Mouse (Mus musculus) neural tube, embryonic 11.5 days (tissue): Measurements from ENCODE around the gene Uvrag. TPM values are rescaled to one million over a fixed set of nuclear protein-coding genes. Genes with fewer than 3 reads are reported as not detected.
A peak's percentile ranks its signal among the peaks of the same experiment; 100 is the strongest.

Experiments used
- ATAC-seq: fragments of 200-750 bp; cut with Nextera tagmentation; 2 replicates; pipeline ENCODE4 v1.8.0; 2017; ENCODE audit warnings: moderate number of reproducible peaks, mild to moderate bottlenecking, moderate TSS enrichment, moderate library complexity; ENCODE audit not compliant: insufficient read depth, low FRiP score, low TSS enrichment
- DNase-seq: peaks from one replicate; pipeline ENCODE4 v3.0.0-alpha.2; 2015; ENCODE audit warnings: low spot score
- H3K27ac ChIP-seq: fragments of 300-500 bp; sonication (generic); 2 replicates; pipeline ENCODE4 v1.5.1; 2014; ENCODE audit warnings: low read depth, mild to moderate bottlenecking, low read length
- H3K27me3 ChIP-seq: fragments of 300-500 bp; sonication (generic); 2 replicates; pipeline ENCODE4 v1.6.1; 2014; ENCODE audit warnings: mild to moderate bottlenecking, low read length, mixed read lengths; ENCODE audit not compliant: control insufficient read depth, insufficient read depth
- H3K36me3 ChIP-seq: fragments of 300-500 bp; sonication (generic); 2 replicates; pipeline ENCODE4 v1.6.1; 2014; ENCODE audit warnings: mild to moderate bottlenecking, low read length, moderate library complexity, mixed read lengths; ENCODE audit not compliant: control insufficient read depth, insufficient read depth
- H3K4me1 ChIP-seq: fragments of 300-500 bp; sonication (generic); 2 replicates; pipeline ENCODE4 v1.6.1; 2014; ENCODE audit warnings: low read length, mixed read lengths; ENCODE audit not compliant: control insufficient read depth, insufficient read depth
- H3K4me2 ChIP-seq: fragments of 300-500 bp; sonication (generic); 2 replicates; pipeline ENCODE4 v1.6.1; 2014; ENCODE audit warnings: low read depth, mild to moderate bottlenecking, moderate library complexity
- H3K4me3 ChIP-seq: fragments of 300-500 bp; sonication (generic); 2 replicates; pipeline ENCODE4 v1.5.1; 2014; ENCODE audit warnings: low read depth, low read length
- H3K9ac ChIP-seq: fragments of 300-500 bp; sonication (generic); 2 replicates; pipeline ENCODE4 v1.6.1; 2014; ENCODE audit warnings: mild to moderate bottlenecking, low read length
- H3K9me3 ChIP-seq: fragments of 300-500 bp; sonication (generic); 2 replicates; pipeline ENCODE4 v1.6.1; 2016; ENCODE audit warnings: low read length; ENCODE audit not compliant: control insufficient read depth
- WGBS: fragments of 180-500 bp; shearing (Covaris S2); extraction: QIAGEN DNeasy Blood & Tissue Kit; methylation state at CpG from one replicate; pipeline ENCODE4 v1.1.7; 2014; 5-methylcytosine and 5-hydroxymethylcytosine counted together
- polyA plus RNA-seq: library from polyadenylated mRNA; unstranded; fragments of >200 nt; fragmentation: Nextera tagmentation; extraction: Ambion mirVana; gene quantifications from 2 replicates; pipeline ENCODE4 v1.2.1, GENCODE M21; 2014

Gene Uvrag
- polyA plus RNA-seq, 1 experiment from 2014 or later: 12.0 TPM

- WGBS: 42% methylated on average over 5 of the region's 5 CpGs
- Histone ChIP-seq H3K4me2 (no peak overlapping the region), H3K4me3 (no peak overlapping the region), H3K27me3 (no peaks in the 10 kb centered on the region), H3K4me1 (peaks cover 2% of the 10 kb centered on the region; the same call in 1 of the 2 replicates), H3K27ac (no peak overlapping the region), H3K9me3 (no peaks in the 10 kb centered on the region), H3K36me3 (no peaks in the 10 kb centered on the region), H3K9ac (no peak overlapping the region)
- no peak for DNase-seq
- ATAC-seq: no peak
Measured at GRCm38 (mm10) chr7:98903884-98904283, 237.1 kb downstream of the Uvrag start.

GRCm38 (mm10) chr7:98901120-98901519, 239.8 kb downstream of the Uvrag start:
- Histone ChIP-seq H3K9me3 (no peaks in the 10 kb centered on the region), H3K4me2 (no peak overlapping the region), H3K27ac (no peak overlapping the region), H3K27me3 (no peaks in the 10 kb centered on the region), H3K4me3 (no peak overlapping the region), H3K9ac (no peak overlapping the region), H3K36me3 (no peaks in the 10 kb centered on the region), H3K4me1 (peaks cover 2% of the 10 kb centered on the region; the same call in 1 of the 2 replicates)
- ATAC-seq: no peak
- 93% methylated on average over 1 of the region's 1 CpGs for WGBS
- no peak for DNase-seq

GRCm38 (mm10) chr7:98899815-98900214, 241.1 kb downstream of the Uvrag start:
- no peaks in the 10 kb centered on the region for H3K9me3 ChIP-seq
- 70% methylated on average over 4 of the region's 4 CpGs for WGBS
- H3K27me3 ChIP-seq: no peaks in the 10 kb centered on the region
- no peak overlapping the region for H3K4me2 ChIP-seq
- no peaks in the 10 kb centered on the region for H3K36me3 ChIP-seq
- peaks cover 5% of the 10 kb centered on the region; the same call in 1 of the 2 replicates for H3K4me1 ChIP-seq
- no peak overlapping the region for H3K4me3 ChIP-seq
- H3K9ac ChIP-seq: no peak overlapping the region
- DNase-seq: no peak
- H3K27ac ChIP-seq: no peak overlapping the region
- no peak for ATAC-seq

- Histone ChIP-seq H3K4me2 (no peak overlapping the region), H3K9me3 (no peaks in the 10 kb centered on the region), H3K27ac (no peak overlapping the region), H3K4me3 (no peak overlapping the region), H3K27me3 (no peaks in the 10 kb centered on the region), H3K4me1 (0 out of 2 replicates have a peak, but pooled peaks cover 3% of the 10 kb centered on the region), H3K36me3 (no peaks in the 10 kb centered on the region), H3K9ac (no peak overlapping the region)
- DNase-seq: no peak
- no peak for ATAC-seq
- 90% methylated on average over 8 of the region's 8 CpGs for WGBS
Measured at GRCm38 (mm10) chr7:98897323-98897722, 243.6 kb downstream of the Uvrag start.

GRCm38 (mm10) chr7:98895501-98896095, 245.3 kb downstream of the Uvrag start:
- Histone ChIP-seq H3K4me1 (peaks cover 3% of the 10 kb centered on the region; the same call in 1 of the 2 replicates), H3K9me3 (no peaks in the 10 kb centered on the region), H3K27me3 (no peaks in the 10 kb centered on the region), H3K27ac (no peak overlapping the region), H3K9ac (no peak overlapping the region), H3K36me3 (no peaks in the 10 kb centered on the region), H3K4me3 (no peak overlapping the region), H3K4me2 (no peak overlapping the region)
- no peak for DNase-seq
- no peak for ATAC-seq
- 57% methylated on average over 10 of the region's 10 CpGs for WGBS

- Histone ChIP-seq H3K4me2 (no peak overlapping the region), H3K9me3 (no peaks in the 10 kb centered on the region), H3K9ac (no peak overlapping the region), H3K4me3 (no peak overlapping the region), H3K27ac (no peak overlapping the region), H3K4me1 (peaks cover 3% of the 10 kb centered on the region), H3K36me3 (no peaks in the 10 kb centered on the region), H3K27me3 (no peaks in the 10 kb centered on the region)
- ATAC-seq (no peak), DNase-seq (no peak)
- WGBS: 41% methylated on average over 5 of the region's 5 CpGs
Measured at GRCm38 (mm10) chr7:98894768-98895167, 246.2 kb downstream of the Uvrag start.

- Histone ChIP-seq H3K4me3 (no peak overlapping the region), H3K4me1 (peaks cover 8% of the 10 kb centered on the region)
- WGBS: 88% methylated on average over 5 of the region's 5 CpGs
Measured at GRCm38 (mm10) chr7:98894305-98894704, 246.6 kb downstream of the Uvrag start.

GRCm38 (mm10) chr7:98893144-98893543, 247.8 kb downstream of the Uvrag start:
- no peak for ATAC-seq
- Histone ChIP-seq H3K36me3 (no peaks in the 10 kb centered on the region), H3K9me3 (no peaks in the 10 kb centered on the region), H3K4me1 (peaks cover 20% of the 10 kb centered on the region), H3K27me3 (no peaks in the 10 kb centered on the region), H3K27ac (no peak overlapping the region), H3K4me2 (no peak overlapping the region), H3K4me3 (no peak overlapping the region), H3K9ac (no peak overlapping the region)
- 90% methylated on average over 5 of the region's 5 CpGs for WGBS
- no peak for DNase-seq

More at GRCm38 (mm10) chr7:98894305-98894704, 246.6 kb downstream of the Uvrag start:
- Histone ChIP-seq H3K9me3 (no peaks in the 10 kb centered on the region), H3K36me3 (no peaks in the 10 kb centered on the region), H3K27ac (no peak overlapping the region), H3K9ac (no peak overlapping the region), H3K4me2 (no peak overlapping the region), H3K27me3 (no peaks in the 10 kb centered on the region)
- ATAC-seq (no peak), DNase-seq (no peak)

- WGBS: 33% methylated on average over 7 of the region's 7 CpGs
- no peak overlapping the region for H3K9ac ChIP-seq
- no peaks in the 10 kb centered on the region for H3K36me3 ChIP-seq
- H3K9me3 ChIP-seq: no peaks in the 10 kb centered on the region
- no peak overlapping the region for H3K4me3 ChIP-seq
- DNase-seq (peak; percentile 39), ATAC-seq (peak; percentile 71)
- no peaks in the 10 kb centered on the region for H3K27me3 ChIP-seq
- H3K4me2 ChIP-seq: no peak overlapping the region
- peak overlapping the region; percentile 2 for H3K27ac ChIP-seq
- peaks cover 21% of the 10 kb centered on the region for H3K4me1 ChIP-seq
Measured at GRCm38 (mm10) chr7:98889211-98889610, 251.7 kb downstream of the Uvrag start.
